Mouse (Mus musculus) intestine, embryonic 14.5 days (tissue): ENCODE measurements at regions not wholly inside any gene's neighbourhood (a gene's known extent, or its start where the extent isn't known, plus 50 kb on each side); places are given as distances from the start of the nearest gene placed in this dataset.
A peak's percentile ranks its signal among the peaks of the same experiment; 100 is the strongest.

Experiments used
- ATAC-seq: fragments of 200-750 bp; cut with Nextera tagmentation; replicated peaks from 2 replicates; pipeline ENCODE4 v1.8.0; 2017; ENCODE audit warnings: low read depth, moderate number of reproducible peaks, moderate TSS enrichment, moderate library complexity; ENCODE audit not compliant: low FRiP score, low TSS enrichment
- DNase-seq: peaks from one replicate; pipeline ENCODE4 v3.0.0-alpha.2; 2018; ENCODE audit warnings: low spot score
- H3K27ac ChIP-seq: fragments of 300-500 bp; sonication (generic); 2 replicates; pipeline ENCODE4 v1.5.1; 2014; ENCODE audit warnings: low read depth, mild to moderate bottlenecking, control low read depth
- H3K27me3 ChIP-seq: fragments of 300-500 bp; sonication (generic); replicated peaks from 2 replicates; pipeline ENCODE4 v1.6.1; 2014; ENCODE audit warnings: low read length, control low read depth; ENCODE audit not compliant: control insufficient read depth, insufficient read depth
- H3K36me3 ChIP-seq: fragments of 300-500 bp; sonication (generic); 2 replicates; pipeline ENCODE4 v1.6.1; 2014; ENCODE audit warnings: low read length, control low read depth; ENCODE audit not compliant: control insufficient read depth, insufficient read depth
- H3K4me1 ChIP-seq: fragments of 300-500 bp; sonication (generic); replicated peaks from 2 replicates; pipeline ENCODE4 v1.6.1; 2014; ENCODE audit warnings: low read length, control low read depth, mixed read lengths; ENCODE audit not compliant: control insufficient read depth, insufficient read depth
- H3K4me2 ChIP-seq: fragments of 300-500 bp; sonication (generic); 2 replicates; pipeline ENCODE4 v1.6.1; 2014; ENCODE audit warnings: low read length
- H3K4me3 ChIP-seq: fragments of 300-500 bp; sonication (generic); 2 replicates; pipeline ENCODE4 v1.5.1; 2014; ENCODE audit warnings: low read depth, low read length, control low read depth, mixed read lengths
- H3K9ac ChIP-seq: fragments of 300-500 bp; sonication (generic); 2 replicates; pipeline ENCODE4 v1.6.1; 2014; ENCODE audit warnings: mild to moderate bottlenecking, low read length
- H3K9me3 ChIP-seq: fragments of 300-500 bp; sonication (generic); 2 replicates; pipeline ENCODE4 v1.6.1; 2016; ENCODE audit warnings: low read length, control low read depth; ENCODE audit not compliant: control insufficient read depth
- WGBS: fragments of 180-500 bp; shearing (Covaris S2); extraction: QIAGEN DNeasy Blood & Tissue Kit; methylation state at CpG from one replicate; pipeline ENCODE4 v1.1.7; 2014; 5-methylcytosine and 5-hydroxymethylcytosine counted together

GRCm38 (mm10) chr13:63649058-63649647, 75.8 kb upstream of the Ptch1 start:
- Histone ChIP-seq H3K4me3 (no peak overlapping the region), H3K4me1 (no peaks in the 10 kb centered on the region), H3K27ac (no peak overlapping the region), H3K9ac (no peak overlapping the region), H3K36me3 (no peaks in the 10 kb centered on the region), H3K27me3 (no peaks in the 10 kb centered on the region), H3K9me3 (no peaks in the 10 kb centered on the region), H3K4me2 (no peak overlapping the region)
- no peak for DNase-seq
- WGBS = 56% methylated on average over 3 of the region's 3 CpGs
- ATAC-seq = no peak

- Histone ChIP-seq H3K4me1 (no peaks in the 10 kb centered on the region), H3K36me3 (no peaks in the 10 kb centered on the region), H3K4me2 (no peak overlapping the region), H3K4me3 (no peak overlapping the region), H3K9me3 (no peaks in the 10 kb centered on the region), H3K27ac (no peak overlapping the region), H3K9ac (no peak overlapping the region), H3K27me3 (no peaks in the 10 kb centered on the region)
- DNase-seq (no peak), ATAC-seq (no peak)
- 85% methylated on average over 6 of the region's 6 CpGs for WGBS
Observed at GRCm38 (mm10) chr13:63654514-63654913, 81.1 kb upstream of the Ptch1 start.

GRCm38 (mm10) chr13:63657115-63657514, 83.7 kb upstream of the Ptch1 start:
- H3K4me3 ChIP-seq = no peak overlapping the region
- H3K27ac ChIP-seq = no peak overlapping the region
- no peaks in the 10 kb centered on the region for H3K9me3 ChIP-seq
- H3K27me3 ChIP-seq = no peaks in the 10 kb centered on the region
- no peak overlapping the region for H3K9ac ChIP-seq
- no peaks in the 10 kb centered on the region for H3K36me3 ChIP-seq
- H3K4me2 ChIP-seq = no peak overlapping the region
- H3K4me1 ChIP-seq = no peaks in the 10 kb centered on the region
- WGBS = 84% methylated on average over 8 of the region's 8 CpGs
- no peak for ATAC-seq
- no peak for DNase-seq

GRCm38 (mm10) chr13:63659412-63659811, 86.0 kb upstream of the Ptch1 start:
- no peak overlapping the region for H3K9ac ChIP-seq
- 88% methylated on average over 7 of the region's 7 CpGs for WGBS
- ATAC-seq (no peak), DNase-seq (no peak)
- H3K36me3 ChIP-seq = no peaks in the 10 kb centered on the region
- no peak overlapping the region for H3K4me3 ChIP-seq
- no peak overlapping the region for H3K4me2 ChIP-seq
- no peak overlapping the region for H3K27ac ChIP-seq
- H3K9me3 ChIP-seq = no peaks in the 10 kb centered on the region
- H3K4me1 ChIP-seq = no peaks in the 10 kb centered on the region
- H3K27me3 ChIP-seq = no peaks in the 10 kb centered on the region

DNA sequence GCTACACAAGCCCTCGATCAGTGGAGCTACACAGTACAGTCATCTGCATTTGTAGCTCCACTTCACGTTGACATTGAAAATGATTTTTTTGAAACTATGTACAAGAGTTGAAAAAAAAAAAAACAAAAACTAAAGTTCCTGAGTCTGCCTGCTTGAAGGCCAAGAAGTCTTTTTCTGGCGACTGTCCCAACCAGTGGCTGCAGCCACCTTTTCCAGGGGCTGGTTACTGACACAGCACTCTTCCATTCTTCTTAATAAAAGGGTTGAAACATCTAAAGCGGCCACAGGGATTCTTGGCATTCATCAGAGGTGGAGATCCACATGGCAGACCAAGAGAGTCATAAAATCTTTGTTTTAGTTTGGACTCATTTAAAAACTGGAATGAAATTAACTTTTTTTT, 87.0 kb upstream of the Ptch1 start:
- DNase-seq (no peak), ATAC-seq (no peak)
- H3K4me1 ChIP-seq = peaks cover 3% of the 10 kb centered on the region; the same call in 1 of the 2 replicates
- H3K4me3 ChIP-seq = no peak overlapping the region
- H3K36me3 ChIP-seq = no peaks in the 10 kb centered on the region
- WGBS = 74% methylated on average over 4 of the region's 4 CpGs
- H3K27me3 ChIP-seq = no peaks in the 10 kb centered on the region
- no peak overlapping the region for H3K9ac ChIP-seq
- H3K4me2 ChIP-seq = no peak overlapping the region
- H3K9me3 ChIP-seq = no peaks in the 10 kb centered on the region
- no peak overlapping the region for H3K27ac ChIP-seq

DNA sequence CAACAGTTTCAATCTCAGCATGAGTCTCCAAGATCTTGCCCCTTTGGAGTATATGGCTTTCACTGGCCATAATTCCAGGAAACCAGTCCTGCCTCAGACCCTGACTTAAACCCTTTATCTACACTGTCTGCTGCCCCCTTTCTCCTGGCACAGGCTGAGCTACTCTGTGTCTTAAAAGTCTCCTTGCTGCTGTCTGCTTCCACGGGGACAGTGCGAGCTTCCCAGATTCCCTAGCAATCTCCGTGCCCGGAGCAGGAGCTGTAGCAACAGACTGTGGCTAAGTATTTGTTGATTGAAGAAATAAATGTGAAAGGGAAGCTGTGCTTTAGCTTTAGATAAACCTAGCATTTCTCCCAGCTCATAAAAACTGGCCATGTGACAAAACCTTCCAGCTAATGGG, 95.2 kb upstream of the Ptch1 start:
- DNase-seq = no peak
- no peak for ATAC-seq
- peak overlapping the region; percentile 59; the same call in 1 of the 2 replicates for H3K27ac ChIP-seq

DNA sequence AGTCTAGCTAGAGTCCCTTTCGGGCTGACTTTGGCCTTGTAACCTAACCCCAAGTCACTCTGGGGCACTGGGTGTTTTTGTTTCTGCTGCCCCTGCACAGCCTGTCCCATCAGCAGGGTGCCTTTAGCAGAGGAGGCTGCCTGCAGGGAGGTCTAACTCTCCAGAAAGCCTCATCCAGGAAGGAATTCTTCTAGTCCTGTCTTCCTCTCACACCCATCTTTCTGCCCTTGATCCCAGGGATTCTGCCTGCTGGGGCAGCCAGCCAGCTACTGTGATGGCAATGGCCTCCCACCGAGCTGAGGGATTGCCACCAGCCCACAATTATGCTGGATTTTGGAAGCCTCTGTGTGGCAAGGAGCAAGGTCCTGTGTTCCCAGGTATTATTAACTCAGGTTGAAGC, 95.6 kb upstream of the Ptch1 start:
- Histone ChIP-seq H3K4me1 (peaks cover 19% of the 10 kb centered on the region), H3K27me3 (no peaks in the 10 kb centered on the region), H3K4me2 (no peak overlapping the region), H3K9me3 (no peaks in the 10 kb centered on the region), H3K4me3 (no peak overlapping the region), H3K27ac (peak overlapping the region; percentile 59; the same call in 1 of the 2 replicates), H3K36me3 (no peaks in the 10 kb centered on the region), H3K9ac (no peak overlapping the region)
- no peak for DNase-seq
- no peak for ATAC-seq
- whole genome bisulfite sequencing = 20% methylated on average over 2 of the region's 2 CpGs

More for the DNA sequence above, 95.2 kb upstream of the Ptch1 start:
- WGBS = 19% methylated on average over 4 of the region's 4 CpGs
- H3K4me2 ChIP-seq = no peak overlapping the region
- H3K9ac ChIP-seq = no peak overlapping the region
- no peaks in the 10 kb centered on the region for H3K9me3 ChIP-seq
- H3K36me3 ChIP-seq = no peaks in the 10 kb centered on the region
- no peaks in the 10 kb centered on the region for H3K27me3 ChIP-seq
- H3K4me3 ChIP-seq = no peak overlapping the region
- H3K4me1 ChIP-seq = peaks cover 19% of the 10 kb centered on the region

- no peak overlapping the region for H3K4me2 ChIP-seq
- no peak overlapping the region for H3K4me3 ChIP-seq
- H3K27ac ChIP-seq = no peak overlapping the region
- 40% methylated on average over 4 of the region's 4 CpGs for WGBS
- no peaks in the 10 kb centered on the region for H3K9me3 ChIP-seq
- H3K27me3 ChIP-seq = no peaks in the 10 kb centered on the region
- no peaks in the 10 kb centered on the region for H3K36me3 ChIP-seq
- H3K4me1 ChIP-seq = peaks cover 10% of the 10 kb centered on the region
- no peak overlapping the region for H3K9ac ChIP-seq
- ATAC-seq = no peak
- no peak for DNase-seq
Observed at GRCm38 (mm10) chr13:63672425-63672824, 99.0 kb upstream of the Ptch1 start.

DNA sequence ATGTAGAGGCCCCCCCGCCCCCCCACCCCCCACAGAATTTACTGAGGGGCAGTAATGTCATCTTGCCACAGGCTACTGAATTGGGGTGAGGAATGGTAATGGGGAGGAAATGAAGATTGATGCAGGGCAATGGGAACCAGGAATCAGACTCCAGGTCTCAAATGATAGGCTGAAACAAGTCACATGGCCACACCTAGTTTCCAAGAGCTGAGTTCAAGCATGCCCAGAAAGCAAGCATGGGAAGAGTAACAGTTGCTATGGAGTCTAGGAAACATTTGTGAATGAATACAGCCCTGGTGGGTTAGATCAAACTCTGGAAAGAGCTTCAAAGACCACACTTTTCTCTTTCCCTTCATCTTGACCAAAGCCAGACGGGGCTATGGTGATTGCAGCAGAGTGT, 104.3 kb upstream of the Ptch1 start:
- Histone ChIP-seq H3K4me2 (no peak overlapping the region), H3K4me1 (no peaks in the 10 kb centered on the region), H3K4me3 (no peak overlapping the region), H3K27ac (no peak overlapping the region), H3K36me3 (no peaks in the 10 kb centered on the region), H3K9ac (no peak overlapping the region), H3K9me3 (no peaks in the 10 kb centered on the region), H3K27me3 (no peaks in the 10 kb centered on the region)
- WGBS = 67% methylated on average over 2 of the region's 2 CpGs
- ATAC-seq (no peak), DNase-seq (no peak)
